Mouse (Mus musculus) hindbrain, embryonic 16.5 days (tissue): ENCODE results near the gene Abcg4. TPM values are rescaled to one million over a fixed set of nuclear protein-coding genes. Genes with fewer than 3 reads are reported as not detected.
"Not testable (repeated sequence)": the region's sequence is repeated elsewhere in the genome, so short reads cannot be mapped to it uniquely, and the experiment has no call there.

Source experiments
- ATAC-seq: fragments of 200-750 bp; cut with Nextera tagmentation; 2 replicates; pipeline ENCODE4 v1.8.0; 2017; ENCODE audit warnings: moderate TSS enrichment, moderate library complexity
- H3K27ac ChIP-seq: fragments of 300-500 bp; sonication (generic); 2 replicates; pipeline ENCODE4 v1.5.1; 2014; ENCODE audit warnings: low read depth, mild to moderate bottlenecking, control low read depth, low read length, moderate library complexity
- H3K27me3 ChIP-seq: fragments of 300-500 bp; sonication (generic); replicated peaks from 2 replicates; pipeline ENCODE4 v1.6.1; 2014; ENCODE audit warnings: low read length; ENCODE audit not compliant: control insufficient read depth, insufficient read depth
- H3K36me3 ChIP-seq: fragments of 300-500 bp; sonication (generic); 2 replicates; pipeline ENCODE4 v1.6.1; 2014; ENCODE audit warnings: mild to moderate bottlenecking, low read length, moderate library complexity, mixed read lengths; ENCODE audit not compliant: control insufficient read depth, insufficient read depth
- H3K4me1 ChIP-seq: fragments of 300-500 bp; sonication (generic); 2 replicates; pipeline ENCODE4 v1.6.1; 2014; ENCODE audit warnings: low read depth, low read length; ENCODE audit not compliant: control insufficient read depth, insufficient read depth
- H3K4me2 ChIP-seq: fragments of 300-500 bp; sonication (generic); 2 replicates; pipeline ENCODE4 v1.6.1; 2014; ENCODE audit warnings: mild to moderate bottlenecking, low read length, control low read depth, moderate library complexity
- H3K4me3 ChIP-seq: fragments of 300-500 bp; sonication (generic); 2 replicates; pipeline ENCODE4 v1.5.1; 2014; ENCODE audit warnings: mild to moderate bottlenecking, low read length, control low read depth, moderate library complexity
- H3K9ac ChIP-seq: fragments of 300-500 bp; sonication (generic); 2 replicates; pipeline ENCODE4 v1.6.1; 2014; ENCODE audit warnings: low read depth, mild to moderate bottlenecking, control low read depth, low read length, moderate library complexity
- H3K9me3 ChIP-seq: fragments of 300-500 bp; sonication (generic); 2 replicates; pipeline ENCODE4 v1.6.1; 2014; ENCODE audit warnings: mild to moderate bottlenecking, low read length, moderate library complexity; ENCODE audit not compliant: control insufficient read depth
- WGBS: fragments of 180-500 bp; shearing (Covaris S2); extraction: QIAGEN DNeasy Blood & Tissue Kit; methylation state at CpG from one replicate; pipeline ENCODE4 v1.1.7; 2014; 5-methylcytosine and 5-hydroxymethylcytosine counted together
- polyA plus RNA-seq: library from polyadenylated mRNA; unstranded; fragments of >200 nt; fragmentation: Nextera tagmentation; extraction: Ambion mirVana; gene quantifications from 2 replicates; pipeline ENCODE4 v1.2.1, GENCODE M21; 2015

Gene Abcg4
- polyA plus RNA-seq, 1 experiment from 2014 or later: 33.7 TPM

DNA sequence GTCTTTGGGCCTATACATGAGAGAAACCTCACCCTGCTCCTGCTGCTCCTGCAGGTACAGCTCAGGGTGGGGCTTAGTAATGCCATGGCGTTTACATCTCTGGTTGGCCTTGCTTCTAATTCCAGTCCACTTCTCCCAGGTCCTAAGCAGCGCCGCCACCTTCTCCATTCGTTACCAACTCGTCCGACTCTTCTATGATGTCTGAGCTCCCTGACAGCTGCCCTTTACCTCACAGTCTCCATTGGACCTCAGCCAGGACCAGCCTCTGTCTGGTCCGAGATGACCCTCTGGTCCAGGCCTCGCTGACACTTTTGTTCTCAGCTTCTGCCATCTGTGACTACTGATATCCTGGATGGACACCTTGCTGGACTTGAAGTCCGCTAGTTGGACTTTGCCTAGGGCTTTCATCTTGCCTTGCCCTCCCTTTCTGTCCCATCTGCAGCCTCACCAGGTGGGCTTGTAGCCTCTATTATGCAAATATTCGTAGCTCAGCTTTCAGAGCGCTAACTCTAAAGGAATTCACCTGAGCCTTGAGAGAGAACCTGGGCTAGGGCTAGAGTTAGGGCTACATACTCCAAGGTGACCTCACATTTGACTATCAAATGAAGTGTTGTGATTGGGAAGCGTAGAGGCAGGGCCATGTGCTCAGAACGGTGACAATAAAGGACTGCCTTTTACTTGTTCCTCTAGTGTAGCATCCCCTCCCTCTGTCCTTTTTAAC is 44.7 kb upstream of the Abcg4 start:
- Histone ChIP-seq H3K36me3 (peaks cover 22% of the 10 kb centered on the region), H3K27me3 (no peaks in the 10 kb centered on the region), H3K4me2 (no peak overlapping the region), H3K9ac (no peak overlapping the region), H3K4me3 (no peak overlapping the region), H3K4me1 (peaks cover 21% of the 10 kb centered on the region), H3K9me3 (no peaks in the 10 kb centered on the region), H3K27ac (no peak overlapping the region)
- no peak for ATAC-seq
- WGBS: 94% methylated on average over 13 of the region's 13 CpGs

DNA sequence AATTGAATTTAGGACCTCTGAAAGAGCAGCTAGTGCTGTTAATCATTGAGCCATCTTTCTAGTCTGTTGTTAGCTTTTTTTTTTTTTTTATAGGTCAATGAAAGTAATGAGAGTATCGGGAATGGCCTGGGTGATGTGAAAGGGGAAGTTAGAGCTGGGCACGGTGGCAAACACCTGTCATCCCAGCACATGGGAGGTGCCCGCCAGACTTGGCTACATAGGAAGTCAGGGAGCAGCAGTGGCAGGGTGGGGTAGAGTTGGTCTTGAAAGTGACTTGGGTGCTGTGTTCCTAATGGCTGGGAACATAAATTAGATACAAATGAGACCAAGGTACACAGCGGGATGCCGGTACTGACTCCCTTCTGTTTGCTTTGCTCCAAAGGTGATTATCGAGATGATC is 42.3 kb upstream of the Abcg4 start:
- WGBS: 97% methylated on average over 6 of the region's 6 CpGs
- Histone ChIP-seq H3K9ac (no peak overlapping the region), H3K4me2 (no peak overlapping the region), H3K4me1 (peaks cover 11% of the 10 kb centered on the region), H3K27me3 (no peaks in the 10 kb centered on the region), H3K9me3 (no peaks in the 10 kb centered on the region), H3K4me3 (no peak overlapping the region), H3K36me3 (peaks cover 22% of the 10 kb centered on the region), H3K27ac (no peak overlapping the region)
- ATAC-seq: no peak

DNA sequence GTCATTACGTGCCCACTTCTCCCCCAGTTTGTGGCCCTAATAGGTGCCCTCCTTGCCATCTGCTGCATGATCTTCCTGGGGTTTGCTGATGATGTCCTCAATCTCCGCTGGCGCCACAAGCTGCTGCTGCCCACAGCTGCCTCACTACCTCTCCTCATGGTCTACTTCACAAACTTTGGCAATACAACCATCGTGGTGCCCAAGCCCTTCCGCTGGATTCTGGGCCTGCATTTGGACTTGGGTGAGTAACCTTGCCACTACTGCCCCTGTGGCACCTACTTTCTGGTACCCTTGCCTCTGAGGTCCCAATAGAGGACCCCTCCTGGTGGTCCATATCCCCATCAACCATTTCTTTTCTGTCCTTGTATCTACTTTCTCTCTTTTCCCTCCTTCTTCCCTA is 39.5 kb upstream of the Abcg4 start:
- H3K27me3 ChIP-seq: no peaks in the 10 kb centered on the region
- peak overlapping the region; percentile 89 for H3K4me3 ChIP-seq
- H3K9ac ChIP-seq: peak overlapping the region; percentile 41; the same call in 1 of the 2 replicates
- H3K4me2 ChIP-seq: peak overlapping the region; percentile 86
- peaks cover 12% of the 10 kb centered on the region for H3K4me1 ChIP-seq
- H3K27ac ChIP-seq: no peak overlapping the region
- WGBS: 96% methylated on average over 5 of the region's 5 CpGs
- H3K36me3 ChIP-seq: peaks cover 15% of the 10 kb centered on the region
- ATAC-seq: no peak
- no peaks in the 10 kb centered on the region for H3K9me3 ChIP-seq

DNA sequence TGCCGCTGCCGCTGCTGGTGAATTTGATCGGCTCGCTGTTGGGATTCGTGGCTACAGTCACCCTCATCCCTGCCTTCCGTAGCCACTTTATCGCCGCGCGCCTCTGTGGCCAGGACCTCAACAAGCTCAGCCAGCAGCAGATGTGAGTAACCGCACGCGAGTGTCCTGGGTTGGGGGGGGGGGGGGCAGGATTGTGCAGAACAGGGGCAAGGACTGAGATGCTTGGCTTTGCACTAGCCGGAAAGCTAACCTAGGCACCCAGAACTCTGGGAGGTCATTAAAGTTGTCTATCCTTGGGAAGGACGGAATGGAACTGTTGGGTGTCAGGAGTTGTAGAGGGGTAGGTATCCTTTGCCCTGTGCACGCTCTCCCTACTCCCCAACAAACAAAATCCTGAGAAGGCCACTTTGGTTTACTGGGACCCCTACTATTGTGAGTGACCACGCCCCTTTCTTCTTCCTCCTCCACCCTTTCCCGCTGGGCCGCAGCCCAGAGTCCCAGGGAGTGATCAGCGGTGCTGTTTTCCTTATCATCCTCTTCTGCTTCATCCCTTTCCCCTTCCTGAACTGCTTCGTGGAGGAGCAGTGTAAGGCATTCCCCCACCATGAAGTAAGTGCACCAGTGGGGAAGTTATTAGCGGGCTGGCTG is 38.8 kb upstream of the Abcg4 start:
- H3K27me3 ChIP-seq: no peaks in the 10 kb centered on the region
- H3K27ac ChIP-seq: peak overlapping the region; percentile 85
- H3K9ac ChIP-seq: peak overlapping the region; percentile 91
- H3K36me3 ChIP-seq: peaks cover 9% of the 10 kb centered on the region; the same call in 1 of the 2 replicates
- WGBS: under 1% methylated on average over 22 of the region's 22 CpGs
- peak; percentile 22 for ATAC-seq
- H3K4me2 ChIP-seq: peak overlapping the region; percentile 86
- H3K4me3 ChIP-seq: peak overlapping the region; percentile 89
- H3K4me1 ChIP-seq: peaks cover 12% of the 10 kb centered on the region
- no peaks in the 10 kb centered on the region for H3K9me3 ChIP-seq

DNA sequence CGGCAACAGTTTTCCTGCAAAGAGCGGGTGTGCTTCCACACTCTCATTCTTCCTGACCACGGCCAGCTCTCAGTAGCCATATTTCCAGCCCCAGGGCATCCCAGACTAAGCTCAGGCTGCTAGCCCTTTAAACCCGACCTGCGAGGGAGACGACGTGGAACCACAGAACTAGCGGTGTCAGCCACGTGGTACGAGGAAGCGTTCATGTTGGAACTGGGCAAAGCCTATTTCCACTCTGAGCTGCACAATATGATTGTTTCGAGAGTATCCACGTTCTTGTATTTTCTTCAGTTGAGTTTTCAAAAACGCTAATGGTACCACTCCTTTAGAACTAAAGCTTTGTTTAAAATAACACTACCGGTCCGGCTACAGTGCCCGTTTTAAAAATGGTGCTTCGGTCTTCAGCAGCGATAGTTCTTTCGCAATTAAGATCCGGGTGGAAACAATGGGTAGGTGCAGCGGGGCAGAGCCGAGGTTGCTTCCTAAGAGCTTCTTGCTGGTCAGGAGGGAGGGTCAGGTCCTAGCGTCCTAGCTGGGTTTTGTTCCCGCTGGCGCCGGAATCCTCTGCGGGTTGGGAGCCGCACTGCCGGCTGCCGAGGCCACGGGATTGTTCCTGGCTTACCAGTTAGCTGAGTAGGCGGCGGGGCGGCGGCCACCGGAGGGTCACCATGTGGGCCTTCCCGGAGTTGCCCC is 38.1 kb upstream of the Abcg4 start:
- no peaks in the 10 kb centered on the region for H3K9me3 ChIP-seq
- H3K27ac ChIP-seq: peak overlapping the region; percentile 85
- peak overlapping the region; percentile 91 for H3K9ac ChIP-seq
- peak overlapping the region; percentile 86 for H3K4me2 ChIP-seq
- peaks cover 12% of the 10 kb centered on the region for H3K4me1 ChIP-seq
- peak overlapping the region; percentile 89 for H3K4me3 ChIP-seq
- H3K36me3 ChIP-seq: peaks cover 4% of the 10 kb centered on the region; the same call in 1 of the 2 replicates
- ATAC-seq: peak; percentile 97
- WGBS: under 1% methylated on average over 38 of the region's 38 CpGs
- no peaks in the 10 kb centered on the region for H3K27me3 ChIP-seq

DNA sequence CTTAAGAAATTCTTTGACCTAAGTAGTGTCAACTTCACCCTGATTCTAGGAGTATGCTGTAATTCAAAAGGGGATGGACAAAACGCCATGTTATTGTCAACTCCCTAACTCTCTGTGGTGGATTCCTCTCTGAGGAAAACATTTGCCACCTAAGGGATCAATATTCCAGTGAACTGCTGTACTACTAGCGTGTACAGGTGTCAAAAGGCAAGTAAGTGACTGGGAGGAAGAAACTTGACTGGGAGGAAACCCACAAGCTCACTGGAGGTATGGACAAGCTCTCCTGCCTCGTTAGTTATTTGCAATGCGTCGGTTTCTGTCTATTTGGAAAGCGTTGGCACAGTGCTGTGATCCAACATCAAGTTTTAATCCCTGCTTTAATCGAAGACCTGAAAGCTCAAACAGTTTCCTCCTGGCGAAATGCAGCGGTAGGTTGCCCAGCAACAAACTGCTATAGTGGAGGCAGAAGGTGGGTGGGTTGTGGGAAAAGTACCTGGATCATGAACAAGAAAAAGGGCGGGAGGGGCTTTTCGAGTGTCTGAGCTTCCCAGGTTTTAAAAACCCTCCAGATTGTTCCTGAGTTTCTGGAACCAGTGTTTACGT is 37.5 kb upstream of the Abcg4 start, which contains the start of gene Dpagt1:
TSS of gene Dpagt1 (plus strand) at position 252 of the 603 bp plus-strand sequence.
- WGBS: 3% methylated on average over 12 of the region's 12 CpGs
- peak; percentile 67 for ATAC-seq
- H3K27ac ChIP-seq: peak within 1 kb of the TSS; percentile 85
- peaks cover 3% of the 10 kb centered on the region; the same call in 1 of the 2 replicates for H3K36me3 ChIP-seq
- no peaks in the 10 kb centered on the region for H3K27me3 ChIP-seq
- no peaks in the 10 kb centered on the region for H3K9me3 ChIP-seq
- H3K4me1 ChIP-seq: peaks cover 14% of the 10 kb centered on the region
- H3K4me3 ChIP-seq: peak within 1 kb of the TSS; percentile 89
- peak within 1 kb of the TSS; percentile 86 for H3K4me2 ChIP-seq
- H3K9ac ChIP-seq: peak within 1 kb of the TSS; percentile 91

DNA sequence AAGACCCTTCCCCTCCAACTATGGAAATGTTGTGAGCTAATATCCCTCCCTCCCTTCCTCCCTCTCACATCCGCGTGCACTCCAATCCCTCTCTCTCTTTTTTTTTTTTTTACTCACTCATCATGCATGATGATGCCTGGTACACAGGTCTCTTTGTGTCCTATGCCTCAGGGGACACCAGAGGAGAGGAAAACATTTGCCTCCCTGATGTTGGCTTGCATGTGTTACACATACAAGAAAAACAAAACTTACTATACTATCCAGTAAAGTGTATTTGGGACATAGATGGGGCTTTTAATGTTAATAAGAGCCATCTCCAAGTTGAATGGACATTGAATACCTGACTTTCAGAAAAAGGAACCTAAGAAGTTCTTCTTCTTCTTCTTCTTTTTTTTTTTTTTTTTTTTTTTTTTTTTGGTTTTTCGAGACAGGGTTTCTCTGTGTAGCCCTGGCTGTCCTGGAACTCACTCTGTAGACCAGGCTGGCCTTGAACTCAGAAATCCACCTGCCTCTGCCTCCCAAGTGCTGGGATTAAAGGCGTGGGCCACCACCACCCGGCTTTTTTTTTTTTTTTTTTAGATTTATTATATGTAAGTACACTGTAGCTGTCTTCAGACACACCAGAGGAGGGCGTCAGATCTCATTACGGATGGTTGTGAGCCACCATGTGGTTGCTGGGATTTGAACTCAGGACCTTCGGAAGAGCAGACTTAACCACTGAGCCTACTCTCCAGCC is 36.8 kb upstream of the Abcg4 start:
- Histone ChIP-seq H3K4me3 (peak overlapping the region; percentile 89; the same call in 1 of the 2 replicates), H3K9ac (peak overlapping the region; percentile 91), H3K4me2 (peak overlapping the region; percentile 86), H3K27ac (peak overlapping the region; percentile 85), H3K4me1 (peaks cover 17% of the 10 kb centered on the region)
- not testable (repeated sequence) for H3K9me3 ChIP-seq, H3K27me3 ChIP-seq, ATAC-seq, H3K36me3 ChIP-seq
- WGBS: 61% methylated on average over 7 of the region's 8 CpGs

DNA sequence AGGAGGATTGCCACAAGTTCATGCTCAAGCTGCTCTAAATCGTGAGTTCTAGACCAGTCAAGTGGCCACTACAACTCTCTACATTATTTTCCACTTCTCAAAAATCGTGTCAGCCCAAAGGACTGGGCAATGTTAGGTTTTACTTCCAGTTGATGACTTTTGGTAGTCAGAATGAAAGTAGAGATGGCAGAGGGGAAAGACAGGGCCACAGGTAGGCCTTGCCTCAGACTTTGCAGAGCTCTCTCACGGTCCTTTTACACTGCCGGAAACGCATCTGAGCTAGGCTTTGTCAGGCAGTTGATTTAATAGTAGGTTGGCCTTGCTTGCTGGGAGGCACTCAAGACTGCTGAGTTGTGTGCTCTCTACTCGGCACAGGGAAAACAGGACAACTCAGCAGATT is 35.7 kb upstream of the Abcg4 start:
- Histone ChIP-seq H3K4me1 (peaks cover 17% of the 10 kb centered on the region), H3K27ac (no peak overlapping the region), H3K36me3 (0 out of 2 replicates have a peak, but pooled peaks cover 3% of the 10 kb centered on the region), H3K4me3 (no peak overlapping the region), H3K4me2 (no peak overlapping the region), H3K9ac (no peak overlapping the region), H3K9me3 (no peaks in the 10 kb centered on the region), H3K27me3 (no peaks in the 10 kb centered on the region)
- no peak for ATAC-seq
- WGBS: 83% methylated on average over 6 of the region's 6 CpGs
